In the genomic region with DNA sequence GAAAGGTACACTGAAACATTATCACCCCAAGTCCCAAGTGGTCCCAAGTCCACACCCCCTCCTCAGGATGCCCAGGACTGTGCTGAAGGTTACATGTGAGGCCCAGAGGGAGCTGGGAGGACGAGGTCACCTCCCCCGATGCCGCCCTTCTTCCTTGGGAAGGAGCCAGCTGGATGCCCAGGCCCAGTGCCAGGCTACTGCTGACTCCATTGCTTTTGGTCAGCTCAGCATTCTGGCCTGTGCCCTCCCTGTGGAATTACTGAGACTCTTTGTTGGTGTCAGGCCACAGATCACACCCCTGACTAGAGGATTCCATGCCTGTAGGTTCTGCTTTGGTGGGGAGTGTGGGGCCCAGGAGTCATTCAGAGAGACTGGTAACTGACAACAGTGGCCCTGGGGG, we compare ENCODE assay signal across 15 mouse cellular contexts. TPM values are rescaled to one million over a fixed set of nuclear protein-coding genes. Genes with fewer than 3 reads are reported as not detected.
DNase-seq lines count a peak whose midpoint lies in the region; ATAC-seq lines count a peak whose summit lies in the region.
"Had no signal": no experiment of that assay in that cellular context is flagged by ENCODE, and none has a peak within 500 bp of the region (broad histone marks: within the 10 kb centered on the region; RNA-seq: fewer than 3 reads in every experiment).

A gene (plus strand): TSS at position 272 of the 400 bp plus-strand sequence.

- no peaks in the 10 kb centered on the region for H3K4me1 ChIP-seq in kidney, embryonic 16.5 days (ENCODE audit: insufficient read depth, low read length)
- H3K4me1 ChIP-seq in forebrain, embryonic 16.5 days (replicated peaks; ENCODE audit: control insufficient read depth, insufficient read depth, low read length): no peaks in the 10 kb centered on the region

- H3K4me2 ChIP-seq in kidney, embryonic 16.5 days (replicated peaks; ENCODE audit: low read depth, low read length): no peak within 1 kb of the TSS
- no peak within 1 kb of the TSS for H3K4me2 ChIP-seq in forebrain, embryonic 16.5 days (ENCODE audit: low read length)
- H3K4me2 ChIP-seq: hindbrain, embryonic 14.5 days had no signal

- H3K9ac ChIP-seq in kidney, embryonic 16.5 days (replicated peaks; ENCODE audit: low read length): no peak within 1 kb of the TSS
- H3K9ac ChIP-seq in forebrain, embryonic 16.5 days (replicated peaks; ENCODE audit: low read depth, low read length): no peak within 1 kb of the TSS
- H3K9ac ChIP-seq: hindbrain, embryonic 14.5 days had no signal

- WGBS in kidney, embryonic 16.5 days: 58% methylated on average over 3 of the region's 3 CpGs
- 57% methylated on average over 3 of the region's 3 CpGs for WGBS in forebrain, embryonic 16.5 days

- H3K4me3 ChIP-seq in kidney, embryonic 16.5 days (ENCODE audit: low read length): no peak within 1 kb of the TSS
- no peak within 1 kb of the TSS for H3K4me3 ChIP-seq in forebrain, embryonic 16.5 days (replicated peaks; ENCODE audit: low read length)
- H3K4me3 ChIP-seq: limb, embryonic 10.5 days had no signal

- no peaks in the 10 kb centered on the region for H3K9me3 ChIP-seq in kidney, embryonic 16.5 days (ENCODE audit: low read length)
- no peaks in the 10 kb centered on the region for H3K9me3 ChIP-seq in forebrain, embryonic 16.5 days (ENCODE audit: control insufficient read depth, low read length)
- H3K9me3 ChIP-seq: limb, embryonic 10.5 days had no signal

- peak; percentile 75 for DNase-seq in kidney, adult 11 months
- DNase-seq in MN1 (ENCODE audit: low spot score): peak; percentile 40
- peak; percentile 78 for DNase-seq in adrenal gland, adult 2 months
- DNase-seq in kidney, postnatal 10 days: peak; percentile 76
- DNase-seq: cerebellum, adult 11-12 months; gastrocnemius, postnatal 14 days; thymus, adult 18-20 months had no signal

- no peaks in the 10 kb centered on the region for H3K27me3 ChIP-seq in kidney, embryonic 16.5 days (ENCODE audit: insufficient read depth, low read length)
- no peaks in the 10 kb centered on the region for H3K27me3 ChIP-seq in forebrain, embryonic 16.5 days (replicated peaks; ENCODE audit: control insufficient read depth, insufficient read depth, low read length)

- no peak for ATAC-seq in kidney, embryonic 16.5 days (ENCODE audit: low FRiP score, low TSS enrichment)
- no peak for ATAC-seq in inflammation-experienced regulatory T-cells, adult 6 months
- ATAC-seq in forebrain, embryonic 16.5 days: no peak

- no peaks in the 10 kb centered on the region for H3K36me3 ChIP-seq in kidney, embryonic 16.5 days (ENCODE audit: insufficient read depth, low read length)
- H3K36me3 ChIP-seq in forebrain, embryonic 16.5 days (ENCODE audit: control insufficient read depth, insufficient read depth): no peaks in the 10 kb centered on the region
- H3K36me3 ChIP-seq: limb, embryonic 10.5 days had no signal

- H3K27ac ChIP-seq in kidney, embryonic 16.5 days (ENCODE audit: low read length): no peak within 1 kb of the TSS
- no peak within 1 kb of the TSS for H3K27ac ChIP-seq in forebrain, embryonic 16.5 days (ENCODE audit: low read length)
- H3K27ac ChIP-seq: hindbrain, embryonic 14.5 days; limb, embryonic 10.5 days had no signal

RNA-seq across cellular contexts. Expression of the gene that starts here (rescaled TPM):
- 0.07 and 0.24 TPM in 2 replicates for polyA plus RNA-seq in kidney, embryonic 16.5 days (2015; fragmentation: Nextera tagmentation; extraction: Ambion mirVana)
- total RNA-seq in adrenal gland, adult 2 months (2021): under 1 TPM; 0.55 to 0.72 TPM
- polyA plus RNA-seq in adrenal gland, adult 2 months (2012; rRNA removed): 6.9 and 10.6 TPM in 2 replicates
- polyA plus RNA-seq in inflammation-experienced regulatory T-cells, adult 6 months (2017; shearing (Covaris generic)): not detected
- polyA plus RNA-seq in forebrain, embryonic 16.5 days (2015; fragmentation: Nextera tagmentation; extraction: Ambion mirVana): not detected in 2 replicates
- total RNA-seq: megakaryocyte-erythroid progenitor cell, adult 5-6 weeks had no signal
- polyA plus RNA-seq: hindbrain, embryonic 14.5 days; limb, embryonic 10.5 days; liver, embryonic 16.5 days; spleen, adult 2 months had no signal
